Comparison of ENCODE assay signal across 8 mouse cellular contexts in the genomic region with DNA sequence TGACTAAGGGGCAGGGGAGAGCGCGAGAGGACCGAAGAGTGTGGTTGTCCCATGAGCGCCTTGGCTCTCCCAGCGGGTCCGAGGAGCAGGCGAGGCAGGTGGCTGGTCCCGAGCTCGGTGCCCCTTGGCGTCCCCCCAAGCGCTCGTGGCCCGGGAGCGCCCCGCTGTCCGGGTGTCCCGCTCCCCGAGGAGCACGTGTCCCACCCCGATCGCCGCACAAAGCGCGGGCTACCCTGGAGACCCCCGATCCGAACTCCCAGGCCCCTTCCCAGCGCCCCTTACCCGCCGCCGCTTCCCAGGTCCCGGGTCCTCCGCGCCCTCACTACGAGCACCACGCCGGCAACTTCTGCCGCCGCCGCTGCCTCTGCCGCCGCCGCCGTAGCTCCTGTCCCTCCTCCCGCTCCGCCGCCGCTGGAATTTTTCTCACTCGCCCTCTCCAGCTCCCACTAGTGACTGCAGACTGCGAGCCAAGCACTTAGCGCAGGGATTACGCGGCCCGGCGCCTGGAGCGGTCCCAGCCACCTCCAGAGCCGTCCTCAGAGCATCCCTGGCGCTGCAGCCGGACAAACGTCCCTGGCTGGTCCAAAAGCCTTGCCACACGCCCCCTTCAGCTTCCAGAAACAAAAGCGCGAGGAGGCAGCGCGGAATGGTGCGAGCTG. TPM values are rescaled to one million over a fixed set of nuclear protein-coding genes. Genes with fewer than 3 reads are reported as not detected.
A peak's percentile ranks its signal among the peaks of the same experiment; 100 is the strongest.
DNase-seq lines count a peak whose midpoint lies in the region; ATAC-seq and TF ChIP-seq lines count a peak whose summit lies in the region.

A gene (minus strand): TSS at position 563 of the 659 bp plus-strand sequence.

- peak within 1 kb of the TSS; percentile 90 for H3K4me2 ChIP-seq in lung, embryonic 14.5 days

- peak within 1 kb of the TSS; percentile 65 for H3K9ac ChIP-seq in ES-Bruce4 (ENCODE audit: low read depth, poor library complexity, severe bottlenecking)
- peak within 1 kb of the TSS; percentile 66 for H3K9ac ChIP-seq in lung, embryonic 14.5 days

- no peak for TF ChIP-seq POLR2A in ES-Bruce4 (IDR thresholded peaks at IDR 0.05; ENCODE audit: insufficient read depth, low read length)

- H3K4me3 ChIP-seq in ES-Bruce4 (ENCODE audit: low read depth, low read length), result peak within 1 kb of the TSS; percentile 75
- H3K4me3 ChIP-seq in lung, embryonic 14.5 days (ENCODE audit: low read depth, low read length), result peak within 1 kb of the TSS; percentile 64

- peak; percentile 5 for DNase-seq in cerebellum, adult 9-11 months
- peak; percentile 24 to 83 for DNase-seq in frontal cortex, adult 2 months (ENCODE audit: extremely low spot score in 1 of 2, low spot score in 1 of 2)
- DNase-seq in heart, postnatal 4 days, result peak; percentile 77
- peak; percentile 19 to 48 for DNase-seq in layer of hippocampus, adult 8-10 months (ENCODE audit: low spot score in 2 of 2)
- DNase-seq in lung, embryonic 14.5 days, result peak; percentile 89
- DNase-seq in ovary, postnatal 36 days (ENCODE audit: low spot score), result peak; percentile 86
- no peak for DNase-seq in spleen, postnatal 10 days (ENCODE audit: low spot score in 2 of 2)

- no peak for TF ChIP-seq CTCF in ES-Bruce4 (IDR thresholded peaks at IDR 0.05; ENCODE audit: low read depth, low read length)
- TF ChIP-seq CTCF in lung, embryonic 14.5 days (IDR thresholded peaks at IDR 0.05; ENCODE audit: low read depth), result peak; percentile 60

- no peaks in the 10 kb centered on the region for H3K9me3 ChIP-seq in ES-Bruce4 (replicated peaks; ENCODE audit: control insufficient read depth, insufficient read depth, low read length, poor library complexity, severe bottlenecking)
- no peaks in the 10 kb centered on the region for H3K9me3 ChIP-seq in lung, embryonic 14.5 days (ENCODE audit: low read depth, low read length)

- TF ChIP-seq EP300 in ES-Bruce4 (IDR thresholded peaks at IDR 0.05; ENCODE audit: insufficient read depth, low read depth, low read length), result no peak

- H3K27me3 ChIP-seq in ES-Bruce4 (ENCODE audit: control insufficient read depth, insufficient read depth, low read length, poor library complexity, severe bottlenecking), result peaks cover 7% of the 10 kb centered on the region
- H3K27me3 ChIP-seq in lung, embryonic 14.5 days (ENCODE audit: insufficient read depth, low read length), result peaks cover 16% of the 10 kb centered on the region; the same call in 1 of the 2 replicates

- ATAC-seq in lung, embryonic 14.5 days (ENCODE audit: insufficient read depth), result peak; percentile 94

- no peak within 1 kb of the TSS for H3K27ac ChIP-seq in ES-Bruce4 (ENCODE audit: insufficient read depth, low read length)
- peak within 1 kb of the TSS; percentile 75 for H3K27ac ChIP-seq in lung, embryonic 14.5 days (ENCODE audit: low read depth)

- under 1% methylated on average over 57 of the region's 65 CpGs for WGBS in lung, embryonic 14.5 days

- H3K4me1 ChIP-seq in ES-Bruce4 (ENCODE audit: control insufficient read depth, insufficient read depth, low read length), result peaks cover 1% of the 10 kb centered on the region
- H3K4me1 ChIP-seq in lung, embryonic 14.5 days (ENCODE audit: insufficient read depth), result 0 out of 2 replicates have a peak, but pooled peaks cover 2% of the 10 kb centered on the region

- no peaks in the 10 kb centered on the region for H3K36me3 ChIP-seq in ES-Bruce4 (ENCODE audit: control insufficient read depth, insufficient read depth, low read length, poor library complexity, severe bottlenecking)
- no peaks in the 10 kb centered on the region for H3K36me3 ChIP-seq in lung, embryonic 14.5 days (ENCODE audit: insufficient read depth)

RNA-seq across cellular contexts. Expression of the gene that starts here (rescaled TPM):
- 0.25 and 0.47 TPM in 2 replicates for polyA plus RNA-seq in ES-Bruce4 (2011; ENCODE audit: insufficient read depth, insufficient read length, low read depth, missing spikeins)
- polyA plus RNA-seq in frontal cortex, adult 2 months (2012; rRNA removed), result 9.3 and 11.8 TPM in 2 replicates
- total RNA-seq in heart, postnatal 4 days (2021), result under 1 TPM; 0.24 to 0.70 TPM
- total RNA-seq in layer of hippocampus, adult 8-10 months (2022), result 10 to 100 TPM; 20.4 to 22.9 (median 21.7) TPM
- 6.7 and 8.5 TPM in 2 replicates for polyA plus RNA-seq in lung, embryonic 14.5 days (2014; fragmentation: Nextera tagmentation; extraction: Ambion mirVana)

Comparison
In these comparisons a context has a peak if more than half of its experiments do, and no peak if none do; other contexts are left out.
1. RNA of the gene that starts here (total RNA-seq): 20.4 to 22.9 TPM in layer of hippocampus, adult 8-10 months; 0.24 to 0.70 TPM in heart, postnatal 4 days; every median in the first group is over 10 times any median in the second.
2. Peak in DNase-seq in heart, postnatal 4 days; RNA of the gene not detected or under 1 TPM.
3. DNase-seq: peak in cerebellum, adult 9-11 months (single experiment), frontal cortex, adult 2 months (2 of 2), layer of hippocampus, adult 8-10 months (2 of 2), lung, embryonic 14.5 days (single experiment) and ovary, postnatal 36 days (single experiment); none in spleen, postnatal 10 days (0 of 2).